Comparison of ENCODE assay signal across 9 mouse cellular contexts in genomic region chr11:18749265-18750079, GRCm38 (mm10).
DNase-seq lines count a peak whose midpoint lies in the region; ATAC-seq lines count a peak whose summit lies in the region.
"Had no signal": no experiment of that assay in that cellular context is flagged by ENCODE, and none has a peak within 500 bp of the region (broad histone marks: within the 10 kb centered on the region; RNA-seq: fewer than 3 reads in every experiment).

No protein-coding gene starts in this region.

- H3K27ac ChIP-seq in lung, embryonic 15.5 days, result peak overlapping the region; percentile 57; the same call in 1 of the 2 replicates
- 0 out of 2 replicates have a peak overlapping the region, but pooled peaks have one; percentile 8 for H3K27ac ChIP-seq in midbrain, embryonic 12.5 days (replicated peaks)

- no peak overlapping the region for H3K4me3 ChIP-seq in lung, embryonic 15.5 days
- H3K4me3 ChIP-seq in midbrain, embryonic 12.5 days, result no peak overlapping the region

- no peak overlapping the region for H3K9ac ChIP-seq in lung, embryonic 15.5 days
- H3K9ac ChIP-seq in midbrain, embryonic 12.5 days (replicated peaks), result no peak overlapping the region

- H3K27me3 ChIP-seq in lung, embryonic 15.5 days, result no peaks in the 10 kb centered on the region
- peaks cover 5% of the 10 kb centered on the region; the same call in 1 of the 2 replicates for H3K27me3 ChIP-seq in midbrain, embryonic 12.5 days

- no peaks in the 10 kb centered on the region for H3K36me3 ChIP-seq in lung, embryonic 15.5 days
- no peaks in the 10 kb centered on the region for H3K36me3 ChIP-seq in midbrain, embryonic 12.5 days

- no peaks in the 10 kb centered on the region for H3K9me3 ChIP-seq in lung, embryonic 15.5 days
- H3K9me3 ChIP-seq in midbrain, embryonic 12.5 days, result no peaks in the 10 kb centered on the region

- 37% methylated on average over 9 of the region's 9 CpGs for whole genome bisulfite sequencing in lung, embryonic 15.5 days
- WGBS in midbrain, embryonic 12.5 days, result 30% methylated on average over 9 of the region's 9 CpGs

- DNase-seq in cerebellum, adult 9-10 months, result peak; percentile 49
- no peak for DNase-seq in lung, postnatal 14 days
- no peak for DNase-seq in B cell, adult 2 months
- no peak for DNase-seq in left cerebral cortex, adult 18-20 months (ENCODE audit: low spot score in 2 of 2)
- no peak for DNase-seq in layer of hippocampus, postnatal 14 days (ENCODE audit: low spot score in 2 of 2)
- DNase-seq: heart, postnatal 14 days had no signal

- peak overlapping the region; percentile 3; the same call in 1 of the 2 replicates for H3K4me2 ChIP-seq in lung, embryonic 15.5 days
- H3K4me2 ChIP-seq in midbrain, embryonic 12.5 days (replicated peaks), result no peak overlapping the region

- ATAC-seq in cerebellum, adult (ENCODE audit: insufficient number of reproducible peaks, low FRiP score, low TSS enrichment), result no peak
- no peak for ATAC-seq in lung, embryonic 15.5 days (ENCODE audit: borderline replicate concordance, extremely low read depth, low FRiP score, low TSS enrichment)
- peak; percentile 9; the same call in 1 of the 2 replicates for ATAC-seq in midbrain, embryonic 12.5 days (ENCODE audit: low FRiP score, low read depth)

- peaks cover 70% of the 10 kb centered on the region for H3K4me1 ChIP-seq in lung, embryonic 15.5 days
- peaks cover 56% of the 10 kb centered on the region for H3K4me1 ChIP-seq in midbrain, embryonic 12.5 days
